Mouse (Mus musculus) urinary bladder, postnatal 14 days (tissue): ENCODE results near the gene Ppfibp2.

Experiments used
- DNase-seq: peaks from one replicate; pipeline ENCODE4 v3.0.0; 2021; ENCODE audit warnings: low spot score

Gene Ppfibp2

DNA sequence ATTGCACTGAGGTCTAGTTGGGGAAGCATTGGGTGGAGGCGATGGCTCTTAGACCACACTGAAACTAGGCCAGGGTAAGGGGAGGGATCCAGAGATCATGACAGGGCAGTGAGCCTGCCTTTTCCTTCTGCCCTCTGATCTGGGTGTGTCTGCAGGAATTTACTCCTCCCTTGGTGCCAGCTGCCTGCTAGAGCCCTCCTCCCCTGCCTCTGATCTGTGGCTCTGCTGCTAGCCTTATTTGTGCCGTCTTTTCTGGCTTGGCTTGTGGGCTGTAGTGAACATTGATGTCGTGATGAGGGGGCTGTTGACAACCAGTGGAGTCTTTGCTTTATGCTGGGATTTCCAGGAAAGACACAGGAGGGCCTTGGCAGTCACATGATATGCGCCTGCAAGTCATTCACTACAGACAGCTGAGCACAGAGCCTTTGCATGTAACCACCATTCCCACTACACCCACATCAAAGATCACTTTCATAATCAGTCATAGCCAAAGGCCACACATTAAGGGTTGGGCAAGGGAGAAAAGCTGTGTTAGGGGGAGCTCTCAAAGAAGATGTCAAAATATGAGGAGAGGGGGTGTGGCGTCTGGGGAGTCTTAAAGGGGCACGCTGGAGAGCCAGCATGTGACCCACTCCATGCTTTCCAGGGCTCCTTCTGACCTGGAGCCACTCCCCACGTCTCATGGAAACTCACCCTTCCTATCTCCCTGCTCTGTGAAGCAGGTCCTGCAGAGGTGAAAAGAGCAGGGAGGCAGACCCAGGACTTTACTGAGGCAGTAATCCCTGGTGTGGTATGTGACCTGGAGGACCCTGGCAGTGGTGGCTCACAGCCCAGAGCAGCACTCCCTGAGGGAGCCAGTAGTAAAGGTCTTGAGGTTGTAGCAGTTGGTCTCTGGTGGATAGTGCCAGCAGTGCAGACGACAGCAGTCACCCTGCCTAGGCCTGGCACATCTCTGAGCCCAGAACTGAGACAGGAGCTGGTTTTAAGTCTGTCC lies 69.4 kb downstream of the Ppfibp2 start:
- DNase-seq = peak; percentile 24

DNA sequence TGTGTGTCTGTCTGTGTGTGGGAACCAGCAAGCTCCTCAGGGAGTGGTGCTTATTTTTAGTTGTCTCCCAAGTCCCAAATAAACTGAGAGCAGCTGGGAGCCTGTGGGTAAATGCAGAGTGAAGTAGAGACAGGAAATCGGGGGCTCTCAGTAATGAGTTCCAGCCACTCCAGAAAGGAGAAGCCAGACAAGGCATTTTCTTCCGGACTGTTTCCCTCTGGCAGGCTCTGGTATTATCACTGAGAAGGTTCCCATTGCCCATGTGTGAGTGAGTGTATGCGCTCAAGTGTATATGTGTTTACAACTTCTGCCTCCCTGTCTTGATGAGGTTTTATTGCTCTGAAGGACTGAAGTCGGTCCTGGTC lies 70.2 kb downstream of the Ppfibp2 start:
- no peak for DNase-seq

DNA sequence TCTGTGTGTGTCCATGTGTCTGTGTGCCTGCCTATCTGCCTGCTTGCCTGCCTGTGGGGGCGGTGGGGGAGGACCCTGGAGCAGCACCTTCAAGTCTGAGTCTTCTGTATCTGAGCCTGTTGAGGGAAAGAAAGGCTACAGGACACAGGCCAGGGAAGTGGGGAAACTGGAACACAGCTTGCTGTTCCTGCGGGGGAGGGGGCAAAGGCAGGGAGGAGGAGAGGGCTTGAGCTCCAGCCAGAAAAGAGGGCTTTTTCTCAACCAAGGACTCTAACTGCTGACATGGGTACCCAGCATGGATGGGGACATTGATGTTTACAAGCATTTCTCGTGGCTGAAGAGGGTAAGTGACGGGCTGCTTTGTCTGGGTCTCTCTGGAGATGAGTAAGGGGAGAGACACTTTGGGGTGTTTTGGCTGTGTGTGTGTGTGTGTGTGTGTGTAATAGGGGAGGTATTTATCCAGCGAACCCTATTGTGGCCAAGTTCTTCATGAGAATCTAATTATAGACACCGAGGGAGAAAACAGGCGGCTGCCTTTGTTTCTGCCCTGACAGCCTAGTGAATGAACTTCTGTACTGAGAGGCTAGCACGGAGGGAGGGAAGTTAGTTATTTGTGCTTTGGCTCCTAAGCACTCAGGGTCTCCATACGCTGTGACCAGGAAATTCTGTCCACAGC lies 70.7 kb downstream of the Ppfibp2 start:
- DNase-seq = peak; percentile 48

DNA sequence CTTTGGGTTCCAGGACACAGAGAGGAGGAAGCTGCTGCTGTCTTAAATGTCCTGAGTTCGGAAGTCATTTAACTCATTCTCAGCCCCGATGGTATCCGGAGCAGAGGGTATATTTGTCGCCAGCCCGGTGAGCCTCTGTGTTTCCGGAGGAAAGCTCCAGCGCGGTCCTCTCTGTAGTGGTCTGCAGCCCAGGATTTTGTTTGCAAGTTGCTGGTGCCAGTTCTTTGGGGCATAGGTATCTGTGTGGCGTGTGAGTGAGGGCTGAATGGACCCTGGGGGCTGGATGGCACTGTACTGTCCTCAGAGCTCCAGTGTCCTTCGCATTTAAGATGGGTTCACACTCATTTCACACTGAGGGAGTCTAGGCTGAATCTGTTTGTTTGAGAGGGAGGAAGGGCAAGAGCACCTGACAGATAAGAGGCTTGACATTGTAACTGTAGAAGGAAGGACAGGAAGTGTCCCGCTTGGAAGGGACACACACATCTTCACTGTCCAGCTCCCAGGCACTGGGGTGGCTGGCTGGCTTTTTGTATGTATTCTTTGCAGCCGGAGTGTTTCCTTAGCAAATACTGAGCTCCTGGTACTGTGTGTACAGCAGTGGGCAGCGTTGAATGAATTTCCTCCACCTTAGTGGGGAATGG lies 71.4 kb downstream of the Ppfibp2 start:
- peak; percentile 9 for DNase-seq

DNA sequence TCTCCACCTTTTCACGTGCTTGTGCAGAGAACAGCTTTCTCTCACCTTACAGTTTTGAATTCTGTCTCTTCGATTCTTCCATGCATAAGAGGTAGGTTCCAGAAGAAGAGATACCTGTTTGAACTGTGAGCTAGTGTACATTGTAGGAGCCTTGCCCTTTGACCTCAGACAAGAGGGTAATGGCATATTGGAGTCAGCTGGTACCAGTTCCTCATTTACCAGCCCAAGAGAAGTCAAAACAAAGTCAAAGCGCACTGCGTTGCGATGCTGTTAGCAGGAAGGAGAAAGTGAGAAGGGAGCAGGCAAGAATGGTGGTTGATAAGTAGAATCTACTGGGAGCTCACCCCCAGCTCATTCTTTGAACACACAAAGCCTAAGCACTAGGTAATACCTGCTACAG lies 73.5 kb downstream of the Ppfibp2 start:
- DNase-seq = no peak

DNA sequence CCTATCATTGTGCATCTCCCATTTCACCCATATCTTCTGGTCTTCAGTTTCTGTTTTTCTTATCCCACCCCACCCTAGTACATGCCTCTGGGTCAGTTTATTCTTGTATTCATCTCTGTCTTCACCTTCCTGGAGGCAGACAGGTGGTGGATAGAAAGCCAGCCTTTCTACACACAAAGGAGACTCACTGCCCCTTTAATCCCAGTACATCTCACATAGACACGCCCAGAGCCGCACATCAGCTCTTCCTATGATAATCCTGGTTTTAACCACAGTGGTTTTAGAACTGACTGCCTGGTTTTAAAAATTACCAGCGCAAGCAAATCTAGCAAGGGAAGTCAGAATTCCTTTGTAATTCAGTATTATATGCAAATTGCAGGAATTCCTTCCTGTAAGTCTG lies 80.2 kb downstream of the Ppfibp2 start:
- DNase-seq = no peak

DNA sequence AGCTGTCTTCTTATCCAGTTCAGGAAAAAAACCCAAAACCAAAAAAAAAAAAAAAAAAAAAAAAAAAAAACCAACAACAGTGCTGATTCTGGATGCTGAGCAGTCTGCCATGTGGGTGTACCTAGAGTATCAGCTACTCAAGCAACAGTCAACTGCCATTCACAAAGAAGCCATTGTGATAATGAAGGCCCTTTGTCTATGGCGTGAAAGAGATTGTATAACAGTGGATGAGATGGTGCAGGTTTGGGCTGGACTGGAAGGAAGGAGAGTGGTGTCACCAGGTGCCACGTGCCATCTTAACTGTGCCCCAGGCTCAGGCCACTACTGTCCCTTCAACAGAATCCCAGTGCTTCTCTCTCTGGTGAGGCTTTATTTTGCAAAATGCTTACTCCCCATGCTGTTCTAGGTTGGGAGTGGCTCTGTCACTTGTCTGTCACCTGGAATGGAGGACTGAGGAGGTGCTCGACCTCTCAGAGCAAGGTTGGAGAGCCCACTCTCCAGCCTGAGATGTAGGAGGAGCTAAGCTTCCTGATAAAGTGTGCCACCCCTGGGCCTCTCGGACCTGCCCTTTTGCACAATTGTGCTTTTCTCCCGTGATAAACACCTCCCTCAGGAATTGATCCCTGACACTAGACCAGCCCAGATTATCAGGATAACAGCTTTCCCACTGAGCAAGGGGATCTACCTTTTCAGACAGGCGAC lies 85.3 kb downstream of the Ppfibp2 start:
- no peak for DNase-seq

DNA sequence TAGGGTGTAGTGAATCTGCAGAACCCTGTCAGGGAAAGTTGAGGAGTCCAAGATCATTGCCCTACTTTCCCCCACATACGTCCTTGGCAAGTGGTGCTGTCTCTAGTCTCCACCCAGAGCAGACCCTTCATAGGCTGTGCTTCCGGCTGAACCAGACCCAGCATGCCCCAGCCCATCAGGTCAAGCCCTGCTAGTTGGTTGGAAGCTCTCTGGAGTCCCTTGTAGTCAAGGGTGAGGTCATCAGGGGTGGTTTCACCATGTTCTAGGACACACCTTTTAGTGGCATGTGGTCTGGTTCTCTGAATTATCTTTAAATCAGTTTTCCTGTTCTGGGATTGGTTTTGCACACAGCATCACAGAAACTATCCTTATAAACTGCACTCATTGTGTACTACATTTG lies 86.3 kb downstream of the Ppfibp2 start:
- DNase-seq = no peak

DNA sequence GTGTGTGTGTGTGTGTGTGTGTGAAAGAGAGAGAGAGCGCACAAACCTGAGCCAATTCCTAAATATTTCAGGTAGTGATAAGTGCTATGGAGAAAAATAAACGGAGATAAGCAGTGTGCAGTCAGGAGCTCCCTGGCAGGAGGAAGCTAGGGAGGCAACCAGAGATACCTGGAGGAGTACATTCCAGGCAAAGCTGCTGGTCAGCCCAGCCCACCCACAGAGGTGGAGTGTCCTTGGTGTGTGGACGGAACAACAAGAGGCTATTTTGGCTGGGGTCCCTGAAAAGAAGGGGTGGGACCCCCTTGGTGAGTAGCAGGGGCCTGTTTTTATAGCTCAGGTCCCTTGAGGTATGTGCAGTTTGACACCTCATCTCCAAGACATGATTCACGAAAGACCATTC lies 88.2 kb downstream of the Ppfibp2 start:
- DNase-seq = no peak

DNA sequence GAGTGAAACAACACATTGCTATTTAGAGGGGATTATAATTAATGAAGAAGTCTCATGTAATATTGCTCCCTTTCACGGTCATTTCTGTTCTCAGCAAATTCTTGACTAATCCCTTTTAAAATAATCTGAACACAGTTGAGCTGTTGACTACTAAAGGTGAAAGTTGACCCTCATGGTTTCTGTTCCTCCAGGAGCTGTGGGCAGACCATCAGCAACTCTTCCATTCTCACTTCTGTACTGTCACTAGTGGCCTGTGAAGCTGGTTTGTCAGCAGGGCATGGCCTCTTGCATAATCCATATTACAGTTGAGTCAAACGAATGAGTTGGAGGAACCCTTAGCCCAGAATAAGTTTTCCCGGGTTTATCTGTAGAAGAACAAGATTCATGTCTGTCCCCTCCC lies 88.6 kb downstream of the Ppfibp2 start:
- DNase-seq = no peak

DNA sequence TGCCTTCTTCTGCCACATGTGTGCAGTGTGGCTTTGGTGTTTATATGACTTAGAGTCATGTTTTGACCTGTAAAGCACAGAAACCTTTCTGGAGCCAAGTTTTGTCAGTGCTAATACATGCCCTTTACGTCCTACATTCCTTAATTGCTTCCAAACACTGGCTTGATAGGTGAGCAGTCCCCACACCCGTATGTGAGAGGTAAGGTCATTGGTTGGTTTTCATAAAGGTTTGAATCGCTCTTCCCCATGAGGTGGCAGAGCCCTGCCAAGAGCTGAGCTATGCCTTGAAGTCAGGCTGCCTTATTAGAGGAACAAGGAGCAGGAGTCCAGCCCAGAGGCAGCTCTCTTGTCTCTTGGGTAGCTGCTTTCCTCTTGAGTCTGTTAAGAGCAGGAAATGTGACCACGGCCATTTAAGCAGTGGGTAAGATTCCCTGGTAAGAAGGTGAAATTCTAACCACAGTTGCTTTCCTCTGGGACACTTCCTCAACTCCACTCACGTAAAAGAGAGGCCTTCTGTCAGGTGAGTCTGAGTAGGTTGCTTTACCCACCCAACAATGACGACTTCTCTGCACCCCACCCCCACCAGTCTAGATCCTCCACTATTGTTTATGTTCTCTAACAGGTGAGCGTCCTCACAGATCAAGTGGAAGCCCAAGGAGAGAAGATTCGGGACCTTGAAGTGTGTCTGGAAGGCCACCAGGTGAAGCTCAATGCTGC lies 90.4 kb downstream of the Ppfibp2 start:
- no peak for DNase-seq

DNA sequence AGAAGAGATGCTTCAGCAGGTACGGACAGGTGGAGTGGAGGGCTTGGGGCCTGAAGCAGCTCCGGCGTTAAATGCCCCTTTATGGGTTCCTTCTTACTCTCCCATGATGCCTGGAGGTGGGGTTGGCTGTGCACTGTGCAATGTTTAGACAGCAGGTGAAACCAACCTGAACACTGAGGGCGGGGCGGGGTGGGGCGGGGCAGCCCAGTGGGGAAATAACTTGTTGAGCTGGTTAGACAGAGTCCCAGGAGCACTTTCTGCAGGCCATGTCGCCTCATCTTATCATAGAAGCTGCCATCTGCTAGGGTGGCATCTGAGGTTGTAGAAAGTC lies 90.9 kb downstream of the Ppfibp2 start:
- peak; percentile 61 for DNase-seq

DNA sequence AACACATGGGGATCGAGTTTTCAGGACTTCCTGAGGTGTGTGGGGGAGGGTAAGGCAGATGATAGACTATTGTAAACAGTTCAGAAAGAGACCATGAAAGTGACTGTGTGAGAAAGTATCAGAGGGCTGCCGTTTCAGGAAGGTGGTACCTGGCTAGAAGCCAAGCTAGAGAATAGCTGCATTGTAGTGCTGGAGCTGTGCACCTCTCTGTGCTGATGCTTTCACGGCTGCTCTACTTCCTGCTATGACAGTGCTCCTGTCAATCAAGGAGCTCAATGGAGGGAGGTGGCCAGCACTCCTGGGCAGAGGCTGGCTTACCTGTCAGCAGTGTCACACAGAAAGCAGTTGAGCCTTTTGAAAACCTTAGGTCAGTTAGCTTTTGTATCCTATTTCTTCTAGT lies 92.4 kb downstream of the Ppfibp2 start:
- DNase-seq = no peak

DNA sequence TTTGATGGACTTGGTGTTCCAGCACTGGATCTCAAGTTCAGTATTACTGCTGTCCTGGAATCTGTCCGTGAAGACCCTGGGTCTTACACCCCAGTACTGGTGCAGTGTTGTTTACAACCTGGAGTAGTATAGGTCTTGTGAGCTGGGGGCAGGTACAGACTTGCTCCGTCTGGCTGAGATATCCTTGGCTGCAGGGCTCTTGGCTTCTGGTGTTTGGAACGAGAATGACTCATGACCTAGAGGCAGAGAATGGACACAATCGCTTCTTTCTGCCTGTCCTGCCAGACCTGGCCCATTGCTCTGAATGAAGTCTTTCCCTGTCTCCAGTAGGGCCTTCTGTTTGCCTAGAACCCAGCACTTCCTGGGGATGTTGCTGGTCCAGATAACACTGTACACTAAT lies 93.0 kb downstream of the Ppfibp2 start:
- DNase-seq = peak; percentile 55

DNA sequence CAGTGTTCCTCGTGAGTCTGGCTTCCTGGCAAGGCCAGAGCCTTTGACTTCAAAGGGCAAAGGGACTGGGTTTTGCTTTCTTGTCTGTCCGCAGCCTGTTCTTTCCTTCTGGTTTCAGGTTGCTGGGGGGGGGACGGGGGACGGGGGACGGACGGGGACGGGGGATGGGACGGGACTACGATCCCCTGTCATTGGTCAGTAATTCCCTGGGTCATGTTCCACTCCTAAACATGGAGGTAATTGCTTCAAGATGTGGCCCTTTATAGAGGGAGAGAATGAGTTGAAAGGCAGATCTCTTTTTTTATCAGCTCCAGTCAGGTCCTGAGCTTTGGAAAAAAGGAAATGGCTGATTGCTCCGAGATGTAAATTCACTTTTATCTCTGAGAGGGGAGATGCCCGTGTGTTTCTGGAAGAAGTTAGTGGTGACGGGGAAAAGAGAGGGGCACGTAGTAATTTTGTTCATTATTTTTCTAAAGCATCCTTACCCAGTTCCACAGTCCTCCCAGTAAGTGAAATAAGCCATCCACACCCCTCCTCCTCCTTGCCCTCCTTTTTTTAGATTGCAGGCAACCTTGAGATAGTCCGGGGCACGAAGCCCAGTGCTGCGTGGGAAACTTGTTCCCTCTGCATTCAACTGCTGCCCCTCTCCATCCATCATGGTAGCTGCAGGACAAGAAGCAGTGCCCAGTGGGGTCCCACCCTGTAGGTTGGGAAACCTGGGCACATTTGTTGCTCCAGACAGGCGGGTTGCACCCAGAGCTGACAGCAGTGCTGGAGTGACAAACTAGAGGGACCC lies 95.6 kb downstream of the Ppfibp2 start:
- no peak for DNase-seq

DNA sequence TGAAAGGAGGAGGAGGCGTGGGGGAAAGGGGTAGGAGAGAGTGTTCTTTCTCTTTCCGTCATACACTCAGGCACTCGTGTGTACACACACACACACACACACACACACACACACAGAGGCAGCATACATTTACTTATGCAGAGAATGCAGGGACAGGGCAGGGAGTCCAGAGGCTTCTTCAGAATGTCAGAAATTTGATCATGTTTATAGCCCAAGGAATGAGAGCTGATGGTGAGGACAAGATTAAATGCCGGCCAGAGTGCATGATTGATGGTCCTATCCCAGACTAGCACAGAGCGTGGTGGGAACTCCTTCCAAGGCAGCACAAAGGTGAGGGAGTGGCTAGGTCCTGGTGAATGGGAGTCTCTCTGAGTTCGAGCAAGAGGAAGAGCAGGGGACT lies 96.5 kb downstream of the Ppfibp2 start:
- DNase-seq = peak; percentile 66

DNA sequence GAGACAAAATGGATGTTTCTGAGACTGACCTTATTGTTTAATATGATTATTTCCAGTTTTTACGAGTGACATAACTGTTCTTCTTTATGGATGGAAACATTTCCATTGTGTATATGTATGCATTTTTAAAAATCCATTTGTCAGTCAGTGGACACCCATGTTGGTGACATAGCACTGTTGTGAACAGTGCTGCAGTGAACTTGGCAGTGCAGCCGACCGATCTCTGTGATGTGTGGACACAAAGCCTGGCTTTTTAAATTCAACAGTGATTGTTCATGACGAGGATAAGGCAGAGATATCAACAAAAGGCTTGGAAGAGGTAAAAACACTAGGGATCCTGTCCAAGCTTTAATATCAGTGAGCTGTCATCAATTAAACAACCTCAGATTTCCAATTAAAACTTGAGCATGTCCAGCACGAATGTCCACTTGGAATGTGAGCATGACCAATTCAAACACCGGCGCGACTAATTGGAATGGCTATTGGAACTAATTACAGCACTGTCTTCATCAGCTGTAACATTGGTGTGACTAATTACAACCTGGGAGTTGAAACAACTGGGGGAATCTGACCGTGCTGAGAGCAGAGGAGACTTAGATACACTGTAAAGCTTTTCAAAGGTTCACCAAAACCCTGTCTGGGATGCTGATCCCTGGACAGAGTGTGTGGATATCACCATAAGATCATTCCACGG lies 99.4 kb downstream of the Ppfibp2 start:
- DNase-seq = no peak

DNA sequence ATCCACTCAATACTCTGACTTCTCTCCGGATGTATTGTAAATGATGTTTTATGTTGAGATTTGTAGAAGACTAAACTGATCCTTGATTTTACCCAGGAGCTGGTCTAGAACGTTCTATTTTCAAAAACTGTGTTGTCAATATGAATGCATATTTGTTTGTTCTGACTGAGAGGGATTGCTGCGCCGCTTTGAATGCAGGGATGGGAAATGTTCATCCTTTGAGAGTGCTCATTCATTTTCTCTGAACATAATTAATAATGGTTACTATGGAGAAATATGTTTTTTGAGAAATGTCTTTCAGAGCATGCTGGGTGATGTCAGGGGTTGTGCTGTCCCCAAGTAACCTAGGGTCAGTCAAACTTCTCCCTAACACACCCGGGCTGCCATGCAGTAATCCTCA lies 102.1 kb downstream of the Ppfibp2 start:
- no peak for DNase-seq

DNA sequence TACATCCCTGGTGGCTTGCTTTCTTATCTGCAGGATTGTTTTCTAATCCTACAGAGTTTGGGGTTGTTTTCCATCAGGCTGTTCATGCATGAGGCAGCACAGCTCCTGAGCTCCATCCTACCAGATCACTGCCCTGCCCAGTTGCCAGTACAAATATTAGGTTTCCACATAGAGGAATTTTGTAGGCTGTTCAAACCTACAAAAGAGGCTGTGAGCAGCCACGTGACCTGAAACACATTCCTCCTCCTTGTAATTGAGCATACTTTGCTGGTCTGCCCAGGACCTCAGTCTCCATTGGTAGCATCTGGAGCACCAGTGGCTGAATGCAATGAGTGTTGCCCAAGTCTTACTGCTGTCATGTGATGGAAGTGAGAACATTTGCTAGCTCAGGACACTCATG lies 104.9 kb downstream of the Ppfibp2 start:
- no peak for DNase-seq

DNA sequence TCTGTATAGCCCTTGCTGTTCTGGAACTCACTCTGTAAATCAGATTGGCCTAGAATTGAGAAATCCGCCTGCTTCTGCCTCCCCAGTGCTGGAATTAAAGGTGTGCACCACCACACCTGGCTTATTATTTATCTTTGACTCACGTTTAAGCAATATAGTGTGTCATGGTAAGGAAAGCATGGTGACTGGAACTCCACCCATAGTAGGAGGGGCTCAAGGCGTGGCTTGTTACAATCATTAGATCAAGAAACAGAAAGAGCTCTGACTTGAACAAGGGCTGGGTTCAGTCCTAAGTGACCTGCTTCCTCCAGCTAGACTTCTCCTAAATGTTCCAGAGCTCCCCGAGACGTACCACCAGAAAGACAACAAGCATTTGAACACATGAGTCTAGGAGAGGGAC lies 105.6 kb downstream of the Ppfibp2 start:
- no peak for DNase-seq
